Mouse (Mus musculus): ENCODE results near the gene Src.
"Not testable (repeated sequence)": the region's sequence is repeated elsewhere in the genome, so short reads cannot be mapped to it uniquely, and the experiment has no call there.

The Src gene

DNA sequence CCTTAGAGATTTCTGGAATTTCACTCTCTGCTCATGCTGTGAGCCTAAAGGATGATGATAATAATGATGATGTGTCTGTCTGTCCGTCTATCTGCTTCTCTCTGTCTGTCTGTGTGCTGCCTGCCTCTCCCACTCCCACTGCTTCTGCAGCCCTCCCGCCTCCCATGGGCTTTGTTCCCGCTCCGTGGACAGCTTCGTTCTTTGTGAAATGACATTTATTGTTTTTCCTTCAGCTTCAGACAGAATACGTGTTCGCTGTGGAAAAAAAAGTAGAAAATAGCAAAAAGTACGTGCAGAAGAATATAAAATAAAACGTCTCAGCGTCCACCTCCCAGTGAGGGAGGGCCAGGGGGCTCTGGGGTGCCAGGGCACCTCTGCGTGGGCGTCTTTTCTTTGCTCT lies 64.5 kb downstream of the Src start:
- DNase-seq = no peak

DNA sequence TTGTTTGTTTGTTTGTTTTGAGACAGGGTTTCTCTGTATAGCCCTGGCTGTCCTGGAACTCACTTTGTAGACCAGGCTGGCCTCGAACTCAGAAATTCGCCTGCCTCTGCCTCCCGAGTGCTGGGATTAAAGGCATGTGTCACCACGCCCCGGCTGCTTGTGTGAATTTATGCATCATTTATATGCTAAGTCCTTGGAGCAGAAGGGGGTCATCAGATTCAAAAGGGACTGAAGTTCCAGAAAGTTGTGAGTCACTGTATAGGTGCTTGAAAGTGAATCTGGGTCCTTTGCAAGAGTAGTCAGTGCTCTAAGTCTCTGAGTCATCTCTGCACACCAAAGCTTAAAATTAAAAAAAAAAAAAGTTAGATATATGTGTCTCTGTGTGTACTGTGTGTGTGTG lies 68.3 kb downstream of the Src start:
- not testable (repeated sequence) for DNase-seq

DNA sequence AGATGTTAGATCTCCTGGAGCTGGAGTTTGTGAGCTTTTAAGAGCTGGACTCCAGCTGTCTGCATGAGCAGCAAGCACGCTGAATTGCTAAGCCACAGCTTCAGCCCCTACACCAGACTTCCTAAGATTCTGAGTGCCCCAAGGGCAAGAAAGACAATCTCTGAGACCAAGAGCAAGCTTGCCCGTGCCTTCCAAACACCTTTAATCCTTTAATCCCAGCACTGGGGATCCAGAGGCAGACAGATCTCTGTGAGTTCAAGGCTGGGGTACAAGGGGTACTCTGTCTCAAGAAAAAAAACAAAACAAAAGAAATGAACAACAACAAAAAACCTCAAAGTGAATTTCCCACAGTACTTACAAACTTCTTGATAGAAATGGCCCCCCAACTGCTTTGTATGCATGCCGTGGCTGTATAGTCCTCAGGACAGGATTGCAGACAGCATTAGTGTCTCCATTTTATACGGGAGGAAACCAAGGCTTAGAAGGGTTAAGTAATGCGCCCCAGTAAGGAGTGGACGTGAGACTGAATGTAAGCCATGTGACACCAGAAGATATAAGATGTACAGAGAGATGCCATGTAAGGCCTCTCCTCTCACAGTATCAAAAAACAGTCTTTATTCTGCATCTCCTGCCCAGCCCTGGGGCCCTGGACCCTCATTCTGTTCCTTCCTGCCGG lies 68.9 kb downstream of the Src start:
- no peak for DNase-seq

DNA sequence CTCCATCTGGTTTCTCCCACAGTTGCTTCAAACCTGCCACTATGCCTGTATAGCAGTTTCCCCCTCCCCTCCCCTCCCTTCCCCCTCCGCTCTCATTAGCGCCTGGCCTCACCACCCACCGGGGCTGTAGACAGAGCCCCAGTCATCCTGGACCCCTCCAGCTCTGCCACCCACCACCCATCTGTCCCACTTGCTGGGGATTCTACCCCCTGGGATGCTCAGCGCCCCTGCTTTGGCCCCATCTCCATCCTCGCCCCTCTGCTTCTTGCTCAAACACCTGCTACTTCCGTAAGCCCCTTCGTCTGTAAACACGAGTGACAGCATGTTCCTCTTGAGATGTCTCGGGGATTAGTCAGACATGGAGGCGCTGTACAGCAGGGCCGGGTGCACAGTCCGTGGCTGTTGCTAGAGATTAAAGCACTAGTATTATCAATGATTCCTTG lies 69.5 kb downstream of the Src start:
- DNase-seq = no peak

DNA sequence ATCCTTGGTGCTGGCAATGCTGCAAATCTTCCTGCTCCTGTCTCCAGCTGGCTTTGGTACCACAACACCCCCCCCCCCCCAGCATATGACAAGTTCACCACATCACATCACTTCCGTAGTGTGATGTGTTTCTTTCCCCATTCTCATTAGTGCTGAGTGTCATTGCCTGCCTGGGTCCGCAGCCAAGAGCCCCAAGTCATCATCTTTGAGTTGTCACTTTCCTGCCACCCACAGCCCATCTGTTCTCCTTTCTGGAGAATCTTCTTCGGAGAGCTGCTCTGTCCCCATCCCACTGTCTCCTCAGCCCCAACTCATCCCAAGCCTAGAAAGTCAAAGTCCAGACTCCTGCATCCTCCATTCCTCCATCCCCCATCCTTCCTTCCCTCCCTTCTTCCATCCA lies 75.0 kb downstream of the Src start:
- DNase-seq = no peak

DNA sequence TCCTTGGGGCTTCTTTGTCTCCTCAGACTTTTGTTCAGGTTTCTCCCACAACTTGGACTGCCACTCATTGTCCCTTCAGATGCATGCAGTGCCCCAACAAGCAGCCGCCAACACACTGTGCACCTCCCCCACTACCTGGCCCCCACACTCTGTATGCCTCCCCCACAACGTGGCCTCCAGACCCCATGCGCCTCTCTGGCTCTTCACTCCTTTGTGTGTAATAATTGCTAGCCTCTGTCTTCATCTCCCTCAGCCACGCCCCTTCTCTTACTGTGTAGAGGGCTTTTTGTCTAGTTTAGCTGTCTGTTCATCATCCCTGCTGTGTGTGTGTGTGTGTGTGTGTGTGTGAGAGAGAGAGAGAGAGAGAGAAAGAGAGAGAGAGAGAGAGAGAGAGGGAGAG lies 80.3 kb downstream of the Src start:
- DNase-seq = no peak

DNA sequence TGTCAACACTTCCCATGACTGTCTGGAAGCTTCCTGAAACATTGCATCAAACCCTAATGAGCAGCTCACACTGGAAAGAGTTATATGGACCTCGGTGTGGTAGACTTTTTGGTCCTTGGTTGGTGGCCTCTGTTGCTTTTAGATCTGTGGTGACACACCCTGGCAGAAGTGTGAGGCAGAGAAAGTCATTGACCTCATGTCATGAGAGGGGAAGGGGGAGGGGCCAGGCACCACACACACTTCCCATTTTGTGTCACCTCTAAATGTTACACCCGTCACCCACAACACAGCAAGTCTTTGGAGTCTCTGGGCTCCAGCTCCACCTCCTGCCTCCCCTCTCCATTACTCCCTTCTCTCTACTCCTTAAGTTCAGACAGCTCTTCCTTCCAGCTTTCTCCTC lies 82.1 kb downstream of the Src start:
- DNase-seq = no peak

DNA sequence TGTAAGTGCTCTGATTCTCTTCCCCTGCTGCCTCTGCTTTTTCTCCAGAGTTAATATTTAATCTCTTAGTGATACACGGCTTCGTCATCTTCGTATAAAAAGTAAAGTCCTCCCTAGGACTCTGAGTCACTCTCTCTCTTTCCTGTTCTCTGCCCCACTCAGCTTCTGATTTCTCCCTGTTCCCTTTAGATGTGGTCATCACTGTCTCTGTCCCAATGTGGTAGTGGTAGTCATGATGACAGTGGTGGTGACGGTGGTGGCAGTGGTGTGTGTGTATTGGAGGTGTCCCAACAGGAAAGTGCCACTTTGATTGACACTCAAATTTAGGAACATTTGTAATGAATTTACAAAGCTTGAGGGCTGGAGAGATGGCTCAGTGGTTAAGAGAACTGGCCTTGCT lies 83.1 kb downstream of the Src start:
- no peak for DNase-seq

DNA sequence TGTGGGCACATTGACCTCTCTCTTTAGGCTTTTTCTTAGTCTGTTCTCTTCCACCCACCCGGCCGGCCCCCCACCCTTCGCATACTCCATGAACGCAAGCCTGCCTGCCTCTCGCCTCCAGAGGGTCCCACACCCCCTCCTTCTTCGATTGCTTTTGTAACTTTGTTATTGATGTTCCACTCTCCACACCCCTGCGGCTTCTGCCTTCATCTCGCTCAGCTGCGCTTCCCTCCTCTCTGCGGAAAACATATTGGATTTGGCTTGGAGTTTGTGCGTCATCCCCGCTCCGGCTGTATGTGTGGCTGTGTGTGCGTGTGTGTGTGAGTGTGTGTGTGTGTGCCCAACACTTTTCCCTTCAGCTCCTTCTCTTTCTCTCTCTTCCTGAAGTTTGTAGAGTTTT lies 88.5 kb downstream of the Src start:
- DNase-seq = no peak

DNA sequence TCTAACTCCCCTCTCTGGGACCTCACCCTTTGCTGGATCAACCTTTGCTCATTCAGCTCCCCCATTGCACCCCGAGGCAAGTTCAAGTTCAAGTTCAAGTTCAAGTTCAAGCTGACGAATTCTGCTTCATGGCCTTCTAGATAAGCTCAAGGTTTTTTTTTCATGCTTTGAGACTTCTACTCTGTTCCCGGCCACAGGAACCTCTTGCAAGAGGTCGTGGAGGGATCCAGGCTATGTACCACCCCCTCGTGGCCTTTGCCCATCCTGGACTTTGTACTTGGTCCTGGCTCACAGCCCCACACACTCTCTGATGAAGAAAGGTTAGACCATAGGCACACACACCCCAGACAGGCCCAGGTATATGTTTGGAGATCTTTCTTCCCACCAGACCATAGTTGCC lies 90.9 kb downstream of the Src start:
- DNase-seq = peak; percentile 78 to 83

DNA sequence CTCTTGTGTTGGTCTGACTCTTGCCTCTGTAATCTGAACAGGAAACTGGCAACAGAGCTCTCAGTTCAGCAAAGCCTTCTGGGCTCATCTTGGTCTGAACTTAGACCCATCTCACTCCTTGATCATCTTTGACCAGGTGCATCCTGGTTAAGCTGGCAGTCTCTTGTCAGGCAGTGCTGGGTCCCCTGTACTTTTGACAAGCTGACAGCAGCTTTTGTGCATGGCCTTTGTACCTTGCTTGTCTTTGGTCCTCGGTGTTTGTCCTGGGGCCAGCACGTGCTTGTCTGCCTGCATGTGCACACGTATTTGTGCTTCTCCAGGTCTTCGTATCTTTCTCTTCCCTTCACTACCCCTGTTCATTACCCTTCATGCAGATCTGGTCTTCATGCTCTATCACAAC lies 91.8 kb downstream of the Src start:
- peak; percentile 26 to 46 for DNase-seq

DNA sequence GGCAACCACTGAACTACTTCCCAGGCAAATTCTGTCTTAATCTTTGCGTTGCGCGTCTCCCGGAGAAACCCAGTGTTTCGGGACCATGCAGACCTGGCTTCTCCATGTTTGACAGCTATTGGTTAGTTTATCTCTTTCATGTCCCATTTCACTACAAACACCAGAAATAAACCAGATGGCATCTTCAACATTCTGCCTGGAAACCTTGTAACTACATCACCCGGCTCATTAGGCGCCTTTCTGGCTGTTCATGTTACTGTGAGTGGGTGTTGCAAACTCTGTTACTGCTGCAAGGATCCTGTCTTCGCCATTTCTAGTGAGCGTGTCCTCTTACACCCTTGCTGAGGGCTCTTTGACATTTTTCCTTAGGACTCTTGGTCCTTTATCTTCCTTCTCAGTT lies 94.6 kb downstream of the Src start:
- no peak for DNase-seq

DNA sequence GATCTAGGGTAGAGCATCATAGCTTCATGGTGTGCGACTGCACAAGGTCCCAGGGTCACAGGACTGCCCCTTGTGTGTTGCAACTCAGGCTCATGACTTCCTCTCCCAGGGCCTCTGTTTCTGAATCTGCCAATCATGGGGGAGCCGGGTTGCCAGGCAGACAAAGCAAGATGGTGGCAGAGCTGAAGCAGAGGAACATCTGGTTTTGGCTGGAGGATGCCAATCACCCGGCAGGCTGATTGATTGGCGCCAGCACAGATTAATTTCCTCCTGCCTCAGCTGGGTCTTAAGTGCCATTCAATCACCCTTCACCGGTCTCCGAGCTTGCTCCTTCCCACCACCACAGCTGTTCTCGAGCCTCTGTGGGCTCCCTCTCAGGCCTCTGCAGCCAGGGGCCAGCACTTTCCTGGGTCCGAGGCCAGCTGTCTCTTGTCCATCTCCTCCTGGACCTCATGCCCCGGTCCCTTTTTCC lies 95.5 kb downstream of the Src start:
- no peak for DNase-seq

DNA sequence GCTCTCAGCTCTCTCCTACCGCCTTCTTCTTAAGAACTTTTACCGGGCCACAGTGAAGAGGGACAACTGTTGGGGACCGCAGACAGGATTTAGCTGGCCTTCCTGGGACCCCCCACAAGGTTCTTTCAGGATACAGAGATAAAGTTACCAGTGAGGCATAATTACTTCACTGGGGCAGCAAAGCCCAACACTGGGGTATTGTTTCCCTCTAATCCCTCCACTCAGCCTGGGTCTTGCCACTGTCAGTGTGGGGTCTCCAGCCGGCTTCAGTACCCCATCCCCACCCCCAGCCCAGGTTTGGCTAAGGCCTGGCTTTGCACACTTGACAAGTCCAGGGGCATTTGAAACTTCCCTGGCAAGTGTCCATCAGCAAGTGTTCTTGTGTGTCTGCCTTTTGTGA lies 96.1 kb downstream of the Src start:
- DNase-seq = no peak

DNA sequence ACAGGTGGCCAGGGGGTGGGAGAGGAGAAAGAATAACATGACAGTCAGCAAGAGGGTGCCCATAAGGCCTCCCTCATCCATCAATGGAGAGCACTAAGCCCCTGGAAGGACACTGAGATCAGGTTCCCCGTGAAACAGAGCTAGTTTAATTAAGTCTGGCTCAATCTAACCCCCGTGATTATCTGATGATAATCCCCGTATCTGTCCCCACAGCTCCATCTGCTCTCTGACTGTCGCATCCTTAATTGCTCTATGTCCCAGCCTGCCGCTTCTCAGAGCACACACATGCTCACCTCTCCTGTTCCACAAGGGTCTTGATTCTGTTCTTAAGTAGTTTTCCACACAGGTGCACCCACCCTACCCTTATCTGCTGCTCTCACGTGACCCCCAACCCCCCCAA lies 99.3 kb downstream of the Src start:
- DNase-seq = no peak

DNA sequence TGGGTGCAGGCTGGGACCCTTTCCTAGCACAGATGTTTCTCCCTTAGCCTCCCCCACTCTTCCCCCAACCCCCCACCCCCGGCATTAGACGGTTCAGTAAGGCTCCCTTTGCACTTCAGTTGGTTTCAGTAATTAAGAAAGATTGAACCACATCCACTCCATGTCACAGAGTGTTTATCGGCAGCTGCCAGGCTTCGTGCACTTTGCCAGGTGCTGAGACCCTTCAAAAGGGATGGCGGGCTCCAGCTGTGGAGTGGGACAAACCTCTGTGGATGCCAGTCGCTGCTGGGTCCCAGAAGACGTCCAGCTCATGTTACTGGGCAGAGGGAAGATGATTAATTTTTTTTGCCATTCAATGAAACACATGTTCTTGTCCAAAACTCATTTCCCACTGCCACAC lies 100.2 kb downstream of the Src start:
- DNase-seq = no peak

DNA sequence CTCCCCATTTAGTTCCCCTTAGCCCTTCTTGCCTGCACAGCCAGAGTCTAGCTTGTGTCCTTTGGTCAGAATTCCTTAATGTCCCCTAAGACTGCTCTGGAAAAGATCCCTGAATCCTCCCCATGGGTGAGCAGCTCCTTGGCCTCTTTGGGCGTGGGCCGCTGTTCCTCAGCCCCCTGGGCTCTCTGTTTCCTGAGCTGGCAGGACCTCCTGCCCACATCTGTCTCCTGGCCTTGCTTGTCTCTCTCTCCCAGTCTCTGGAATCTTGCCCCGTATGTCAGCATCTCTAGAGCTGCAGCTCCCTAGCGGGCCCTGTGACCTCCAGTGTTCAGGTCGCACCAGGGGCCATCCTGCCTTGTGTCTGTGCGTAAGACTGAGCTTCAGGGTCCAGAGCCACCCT lies 101.2 kb downstream of the Src start:
- no peak for DNase-seq

DNA sequence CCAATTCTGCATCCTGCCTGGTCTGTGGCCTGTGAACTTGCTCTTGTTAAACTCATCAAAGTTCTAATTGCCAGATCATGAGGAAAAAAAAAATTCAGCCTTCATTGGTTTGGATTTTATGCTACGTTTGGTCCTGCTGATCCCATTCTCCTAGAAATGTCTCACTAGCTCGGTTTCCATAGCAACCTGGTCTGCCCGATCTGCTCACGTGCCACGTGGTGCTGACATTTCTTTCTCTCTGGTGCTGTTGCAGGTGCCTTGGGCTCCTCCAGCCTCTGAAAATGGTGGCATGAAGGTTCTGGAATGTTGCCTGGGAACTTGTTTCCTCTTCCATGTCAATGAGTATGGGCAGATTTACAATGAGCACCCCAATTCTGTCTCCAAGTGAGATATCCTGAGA lies 102.3 kb downstream of the Src start:
- DNase-seq = no peak
